Mouse (Mus musculus) heart, embryonic 16.5 days (tissue): ENCODE data around the gene Rtp2. TPM values are rescaled to one million over a fixed set of nuclear protein-coding genes. Genes with fewer than 3 reads are reported as not detected.

Source experiments
- ATAC-seq: fragments of 200-750 bp; cut with Nextera tagmentation; replicated peaks from 2 replicates; pipeline ENCODE4 v1.8.0; 2017; ENCODE audit warnings: moderate number of reproducible peaks; ENCODE audit not compliant: insufficient read depth, low FRiP score; ENCODE audit errors: extremely low read depth
- H3K27ac ChIP-seq: fragments of 300-500 bp; sonication (generic); 2 replicates; pipeline ENCODE4 v1.5.1; 2014; ENCODE audit warnings: mild to moderate bottlenecking, low read length, control low read depth, moderate library complexity
- H3K27me3 ChIP-seq: fragments of 300-500 bp; sonication (generic); 2 replicates; pipeline ENCODE4 v1.6.1; 2014; ENCODE audit warnings: low read length, mixed read lengths; ENCODE audit not compliant: control insufficient read depth, insufficient read depth
- H3K36me3 ChIP-seq: fragments of 300-500 bp; sonication (generic); 2 replicates; pipeline ENCODE4 v1.6.1; 2014; ENCODE audit not compliant: control insufficient read depth, insufficient read depth
- H3K4me1 ChIP-seq: fragments of 300-500 bp; sonication (generic); 2 replicates; pipeline ENCODE4 v1.6.1; 2014; ENCODE audit warnings: low read length, mixed read lengths; ENCODE audit not compliant: control insufficient read depth, insufficient read depth
- H3K4me2 ChIP-seq: fragments of 300-500 bp; sonication (generic); 2 replicates; pipeline ENCODE4 v1.6.1; 2014; ENCODE audit warnings: low read depth, mild to moderate bottlenecking, control low read depth, low read length
- H3K4me3 ChIP-seq: fragments of 300-500 bp; sonication (generic); 2 replicates; pipeline ENCODE4 v1.5.1; 2014; ENCODE audit warnings: mild to moderate bottlenecking, control low read depth, low read length
- H3K9ac ChIP-seq: fragments of 300-500 bp; sonication (generic); 2 replicates; pipeline ENCODE4 v1.6.1; 2014; ENCODE audit warnings: low read length, control low read depth
- H3K9me3 ChIP-seq: fragments of 300-500 bp; sonication (generic); replicated peaks from 2 replicates; pipeline ENCODE4 v1.6.1; 2016; ENCODE audit warnings: low read length; ENCODE audit not compliant: control insufficient read depth
- WGBS: fragments of 180-500 bp; shearing (Covaris S2); extraction: QIAGEN DNeasy Blood & Tissue Kit; methylation state at CpG from one replicate; pipeline ENCODE4 v1.1.7; 2014; 5-methylcytosine and 5-hydroxymethylcytosine counted together
- polyA plus RNA-seq: library from polyadenylated mRNA; unstranded; fragments of >200 nt; fragmentation: Nextera tagmentation; extraction: Ambion mirVana; gene quantifications from 2 replicates; pipeline ENCODE4 v1.2.1, GENCODE M21; 2015

Rtp2 gene
- not detected in 2 replicates for polyA plus RNA-seq

DNA sequence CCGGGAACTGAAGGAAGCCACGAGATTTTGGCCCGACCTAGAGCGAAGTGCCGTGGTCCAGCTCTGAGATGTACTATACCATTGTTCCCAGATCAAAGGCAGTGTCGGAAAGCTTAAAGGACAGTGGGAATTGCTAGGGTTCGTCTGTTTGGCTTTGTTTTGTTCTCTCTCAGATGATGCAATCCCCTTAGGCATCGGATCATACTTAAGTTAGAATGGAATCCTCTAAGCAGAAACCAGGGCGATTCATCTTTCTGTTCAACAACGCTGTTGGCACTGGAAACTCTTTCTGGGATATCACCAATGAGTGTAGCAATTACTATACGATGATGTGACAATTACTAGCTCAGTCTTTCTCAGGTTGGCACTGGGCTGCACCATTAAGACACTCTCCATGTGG is at the start of gene Rtp2:
Rtp2 (minus strand) TSS at position 101 of the 400 bp plus-strand sequence.
- Histone ChIP-seq H3K4me3 (no peak within 1 kb of the TSS; the same call in 1 of the 2 replicates), H3K27me3 (0 out of 2 replicates have a peak, but pooled peaks cover 3% of the 10 kb centered on the region), H3K27ac (no peak within 1 kb of the TSS), H3K9ac (no peak within 1 kb of the TSS), H3K36me3 (no peaks in the 10 kb centered on the region), H3K9me3 (no peaks in the 10 kb centered on the region), H3K4me2 (peak within 1 kb of the TSS; percentile 53), H3K4me1 (no peaks in the 10 kb centered on the region)
- WGBS = 86% methylated on average over 11 of the region's 11 CpGs
- ATAC-seq = no peak

DNA sequence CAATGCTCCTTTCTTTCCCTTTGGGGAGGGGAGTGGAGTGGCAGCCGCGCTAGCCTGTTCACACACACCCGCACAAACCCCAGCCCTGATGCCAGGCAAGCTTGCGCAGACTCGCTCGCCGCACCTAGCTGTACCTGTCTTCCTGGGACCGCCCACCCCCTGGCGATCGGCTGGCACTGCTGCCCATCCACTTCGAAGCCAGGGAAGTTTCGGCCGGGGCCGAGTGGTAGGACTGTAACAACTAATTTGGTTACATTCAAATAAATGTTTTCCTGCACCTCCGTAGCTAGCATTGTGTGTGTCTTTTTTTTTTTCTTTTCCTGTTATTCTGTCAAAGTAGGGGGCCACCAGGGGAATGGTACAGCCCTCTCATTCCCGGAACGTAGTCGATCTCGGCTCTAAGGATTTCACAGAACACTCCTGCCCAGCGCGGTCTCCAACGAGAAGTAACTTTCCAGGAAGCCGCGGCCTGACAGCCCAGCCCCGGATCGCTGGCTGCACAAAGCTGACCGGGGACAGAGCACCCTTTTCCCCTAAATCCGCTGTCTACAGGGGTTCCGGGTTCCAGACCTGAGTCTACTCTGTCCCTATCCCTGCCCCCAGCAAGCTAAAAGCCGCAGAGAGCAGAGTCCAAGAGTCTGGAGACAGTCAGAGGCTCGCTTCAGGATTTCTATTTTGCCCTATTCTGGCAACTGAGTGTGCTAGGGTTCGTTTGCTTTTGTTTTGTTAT is 49.0 kb upstream of the Rtp2 start:
- WGBS = 3% methylated on average over 32 of the region's 32 CpGs
- Histone ChIP-seq H3K36me3 (no peaks in the 10 kb centered on the region), H3K9ac (peak overlapping the region; percentile 69), H3K27ac (no peak overlapping the region), H3K4me1 (peaks cover 27% of the 10 kb centered on the region), H3K4me2 (peak overlapping the region; percentile 98), H3K4me3 (peak overlapping the region; percentile 62), H3K9me3 (no peaks in the 10 kb centered on the region), H3K27me3 (peaks cover 6% of the 10 kb centered on the region; the same call in 1 of the 2 replicates)
- no peak for ATAC-seq

DNA sequence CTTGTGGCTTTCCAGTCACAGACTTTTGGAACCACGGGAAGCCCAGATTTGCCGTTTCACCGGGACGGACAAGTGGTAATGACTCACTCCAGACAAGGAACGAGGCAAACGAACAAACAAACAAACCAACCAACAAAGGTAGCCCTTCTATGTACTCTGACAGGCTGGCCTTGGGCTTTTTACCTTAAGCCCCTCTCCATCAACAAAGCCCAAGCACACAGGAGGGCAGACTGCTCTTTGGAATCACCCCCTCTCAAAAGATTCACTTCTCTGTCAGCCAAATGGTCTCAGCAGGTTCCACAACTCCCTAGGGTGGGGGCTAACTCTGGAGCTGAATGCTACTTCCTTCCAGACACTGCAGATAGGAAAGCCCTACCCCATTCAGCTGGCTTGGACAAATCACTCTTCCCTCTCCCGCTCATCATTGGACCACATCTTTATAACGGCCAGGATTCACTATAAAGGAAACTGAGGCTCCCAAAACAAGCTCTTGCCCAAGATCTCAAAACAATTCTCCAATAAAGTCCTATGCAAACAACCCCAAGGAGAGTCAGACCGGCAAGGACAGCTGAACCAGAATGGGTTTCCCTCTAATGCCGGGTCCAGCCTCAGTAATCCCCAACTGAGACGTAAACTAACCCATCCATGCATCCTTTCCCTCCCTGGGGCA is 48.1 kb upstream of the Rtp2 start:
- H3K9ac ChIP-seq = peak overlapping the region; percentile 69
- 24% methylated on average over 11 of the region's 11 CpGs for WGBS

DNA sequence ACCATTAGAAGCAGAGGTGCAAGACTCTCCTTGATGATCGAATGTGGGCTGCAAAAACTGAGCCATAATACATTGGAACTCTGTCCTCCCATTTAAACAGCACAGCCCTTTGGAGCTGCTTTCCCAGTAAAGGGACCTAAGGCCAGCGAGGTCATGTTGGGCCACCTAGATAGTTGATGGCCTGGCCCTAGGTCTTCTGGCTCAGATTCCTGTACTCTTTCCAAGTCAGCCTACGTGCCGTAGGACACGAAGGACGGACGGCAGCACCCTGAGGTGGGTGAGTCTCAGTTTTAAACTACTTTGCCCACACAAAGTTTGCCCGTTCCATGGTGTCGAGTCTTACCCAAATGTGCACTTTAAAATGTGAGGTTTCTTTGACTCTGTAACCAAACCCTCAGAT is 47.3 kb upstream of the Rtp2 start:
- 87% methylated on average over 9 of the region's 9 CpGs for WGBS
- Histone ChIP-seq H3K9ac (no peak overlapping the region), H3K9me3 (no peaks in the 10 kb centered on the region), H3K4me3 (no peak overlapping the region), H3K27ac (no peak overlapping the region), H3K27me3 (peaks cover 6% of the 10 kb centered on the region; the same call in 1 of the 2 replicates), H3K36me3 (0 out of 2 replicates have a peak, but pooled peaks cover 2% of the 10 kb centered on the region), H3K4me2 (no peak overlapping the region), H3K4me1 (peaks cover 16% of the 10 kb centered on the region)
- no peak for ATAC-seq

More for the DNA sequence above, 48.1 kb upstream of the Rtp2 start:
- no peaks in the 10 kb centered on the region for H3K9me3 ChIP-seq
- peaks cover 19% of the 10 kb centered on the region for H3K4me1 ChIP-seq
- H3K4me2 ChIP-seq = peak overlapping the region; percentile 98
- H3K4me3 ChIP-seq = peak overlapping the region; percentile 62
- peaks cover 6% of the 10 kb centered on the region; the same call in 1 of the 2 replicates for H3K27me3 ChIP-seq
- H3K36me3 ChIP-seq = 0 out of 2 replicates have a peak, but pooled peaks cover 2% of the 10 kb centered on the region
- no peak for ATAC-seq
- H3K27ac ChIP-seq = no peak overlapping the region

DNA sequence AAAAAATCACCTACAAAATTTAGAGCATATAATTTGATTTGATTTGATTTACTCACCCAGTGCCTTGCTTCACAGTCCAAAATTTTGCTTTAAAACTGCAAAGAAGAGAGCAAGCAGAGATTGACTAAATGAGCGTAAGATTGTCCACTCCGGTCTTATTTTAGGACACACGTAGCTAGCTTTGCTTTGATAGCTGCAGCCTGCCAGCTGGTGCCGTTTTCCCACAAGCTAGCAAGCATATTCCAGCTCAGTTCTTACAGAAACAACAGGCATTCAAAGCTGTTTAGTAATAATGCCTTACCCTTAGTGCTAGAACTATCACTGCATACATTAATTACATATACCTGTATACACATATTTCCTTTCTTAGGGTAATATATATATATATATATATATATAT is 46.3 kb upstream of the Rtp2 start:
- ATAC-seq = no peak
- WGBS = 68% methylated on average over 4 of the region's 4 CpGs
- Histone ChIP-seq H3K4me3 (no peak overlapping the region), H3K27ac (no peak overlapping the region), H3K9me3 (no peaks in the 10 kb centered on the region), H3K4me1 (peaks cover 16% of the 10 kb centered on the region), H3K4me2 (no peak overlapping the region), H3K9ac (no peak overlapping the region), H3K36me3 (0 out of 2 replicates have a peak, but pooled peaks cover 2% of the 10 kb centered on the region), H3K27me3 (peaks cover 6% of the 10 kb centered on the region; the same call in 1 of the 2 replicates)

DNA sequence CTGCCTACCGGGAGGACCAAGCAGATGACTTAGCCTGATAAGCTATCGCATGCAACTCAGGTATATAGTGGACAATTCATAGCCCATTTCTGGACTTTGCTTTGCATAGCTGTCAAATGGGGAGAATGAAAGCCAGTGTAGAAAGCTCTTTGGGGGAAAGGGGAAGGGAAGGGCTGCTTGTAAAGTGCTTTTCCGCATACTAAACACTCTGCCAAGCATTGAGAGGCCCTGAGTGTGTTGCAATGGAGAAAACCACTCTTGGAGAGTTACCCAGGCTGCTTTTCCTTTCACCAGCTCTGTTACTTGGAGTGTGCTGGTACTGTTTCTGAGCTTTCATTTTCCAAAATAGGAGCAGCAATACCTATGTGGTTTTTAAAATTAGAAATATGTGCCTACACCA is 45.5 kb upstream of the Rtp2 start:
- Histone ChIP-seq H3K4me3 (no peak overlapping the region), H3K36me3 (0 out of 2 replicates have a peak, but pooled peaks cover 2% of the 10 kb centered on the region), H3K4me1 (peaks cover 18% of the 10 kb centered on the region), H3K27ac (no peak overlapping the region), H3K9me3 (no peaks in the 10 kb centered on the region), H3K4me2 (no peak overlapping the region), H3K27me3 (peaks cover 6% of the 10 kb centered on the region; the same call in 1 of the 2 replicates), H3K9ac (no peak overlapping the region)
- ATAC-seq = no peak
- WGBS = 84% methylated on average over 3 of the region's 3 CpGs

DNA sequence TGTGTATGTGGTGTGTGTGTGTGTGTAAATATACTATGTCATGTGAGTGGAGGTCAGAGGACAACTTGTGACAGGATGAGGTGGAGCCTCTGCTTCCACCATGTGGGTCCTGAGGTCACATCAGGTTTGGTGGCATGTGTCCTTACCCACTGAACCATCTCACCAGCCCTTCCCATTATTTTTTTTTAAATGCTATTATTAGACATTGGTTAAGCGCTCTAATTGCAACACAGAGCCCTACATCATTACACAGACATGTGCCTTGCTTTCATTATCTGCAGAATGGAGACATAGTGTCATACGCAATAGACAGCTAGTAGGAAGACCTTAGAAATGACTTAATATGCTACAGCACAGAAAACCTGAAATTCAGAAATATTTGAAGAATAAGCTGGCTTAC is 44.0 kb upstream of the Rtp2 start:
- Histone ChIP-seq H3K4me3 (no peak overlapping the region), H3K27ac (no peak overlapping the region), H3K4me1 (peaks cover 15% of the 10 kb centered on the region), H3K9me3 (no peaks in the 10 kb centered on the region), H3K27me3 (peaks cover 6% of the 10 kb centered on the region; the same call in 1 of the 2 replicates), H3K9ac (no peak overlapping the region), H3K4me2 (no peak overlapping the region), H3K36me3 (peaks cover 6% of the 10 kb centered on the region; the same call in 1 of the 2 replicates)
- 80% methylated on average over 2 of the region's 2 CpGs for WGBS
- ATAC-seq = no peak

DNA sequence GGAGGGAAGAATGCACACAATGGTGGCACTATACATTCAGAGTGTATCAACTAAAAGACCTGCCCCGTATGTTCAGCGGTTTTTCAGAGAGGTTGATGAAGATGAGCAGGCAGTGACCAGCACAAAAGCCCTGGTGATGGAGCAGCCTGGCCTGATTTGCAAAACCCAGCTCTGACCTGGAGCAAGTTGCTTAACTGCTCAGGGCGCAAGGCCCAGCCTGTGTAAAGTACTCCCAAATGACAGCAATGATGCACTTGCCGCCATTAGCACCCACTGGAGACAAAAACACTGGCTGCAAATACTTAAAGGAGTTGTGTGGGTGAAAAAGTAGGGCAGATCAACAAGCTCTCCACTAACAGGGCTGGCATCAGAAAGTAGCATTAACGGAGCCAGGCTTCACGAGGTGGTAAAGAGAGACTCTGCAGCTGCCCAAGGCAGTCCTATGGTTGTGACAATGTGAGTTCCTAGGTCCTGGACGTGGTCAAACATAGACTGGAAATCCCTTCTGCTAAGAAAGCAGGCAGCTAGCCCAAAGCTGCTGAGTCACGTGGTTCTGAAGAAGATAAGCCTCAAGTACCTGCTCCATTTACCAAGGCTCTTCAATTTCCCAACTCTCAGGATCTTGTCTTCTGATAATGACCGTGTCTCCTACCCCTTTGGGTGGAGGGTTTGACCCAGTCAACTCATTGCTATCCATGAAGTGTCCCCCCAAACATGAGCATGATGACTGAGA is 41.6 kb upstream of the Rtp2 start:
- WGBS = 76% methylated on average over 9 of the region's 9 CpGs
- Histone ChIP-seq H3K9ac (no peak overlapping the region), H3K4me2 (no peak overlapping the region), H3K9me3 (no peaks in the 10 kb centered on the region), H3K27me3 (no peaks in the 10 kb centered on the region), H3K36me3 (peaks cover 9% of the 10 kb centered on the region), H3K4me3 (no peak overlapping the region), H3K4me1 (peaks cover 12% of the 10 kb centered on the region), H3K27ac (no peak overlapping the region)
- no peak for ATAC-seq
